Mouse (Mus musculus): ENCODE results near the gene Ooep.
"Not testable (repeated sequence)": the region's sequence is repeated elsewhere in the genome, so short reads cannot be mapped to it uniquely, and the experiment has no call there.

Ooep gene

GRCm38 (mm10) chr9:78378113-78378785, at the start of gene Ooep:
Ooep (minus strand) TSS chr9:78378725.
- DNase-seq: peak; percentile 3 to 6

GRCm38 (mm10) chr9:78428185-78428584, 49.7 kb upstream of the Ooep start:
- no peak for DNase-seq

- DNase-seq: peak in 1 of 2 experiments; percentile 11
These were observed 48.8 kb upstream of the Ooep start for GRCm38 (mm10) chr9:78427362-78427781.

- DNase-seq: no peak
These were observed 23.1 kb upstream of the Ooep start for GRCm38 (mm10) chr9:78401596-78401995.

GRCm38 (mm10) chr9:78400570-78400969, 22.0 kb upstream of the Ooep start:
- DNase-seq: no peak

GRCm38 (mm10) chr9:78396517-78396916, 18.0 kb upstream of the Ooep start:
- DNase-seq: no peak

- peak in 1 of 2 experiments; percentile 4 for DNase-seq
These were observed 17.3 kb upstream of the Ooep start, which contains the start of gene Ddx43 for GRCm38 (mm10) chr9:78395630-78396351. Ddx43 (plus strand) TSS chr9:78395777.

- no peak for DNase-seq
These were observed 16.7 kb upstream of the Ooep start for GRCm38 (mm10) chr9:78395244-78395629.

- no peak for DNase-seq
These were observed 16.1 kb upstream of the Ooep start for GRCm38 (mm10) chr9:78394602-78395001.

GRCm38 (mm10) chr9:78393741-78394140, 15.2 kb upstream of the Ooep start:
- DNase-seq: no peak

GRCm38 (mm10) chr9:78389981-78390380, 11.5 kb upstream of the Ooep start:
- DNase-seq: no peak

GRCm38 (mm10) chr9:78386947-78387346, 8.4 kb upstream of the Ooep start:
- no peak for DNase-seq

GRCm38 (mm10) chr9:78385893-78386292, 7.4 kb upstream of the Ooep start:
- DNase-seq: no peak

- no peak for DNase-seq
These were observed 979 bp downstream of the Ooep start for GRCm38 (mm10) chr9:78377546-78377945.

GRCm38 (mm10) chr9:78375486-78375885, 3.0 kb downstream of the Ooep start:
- no peak for DNase-seq

- no peak for DNase-seq
These were observed 3.6 kb downstream of the Ooep start for GRCm38 (mm10) chr9:78374885-78375389.

GRCm38 (mm10) chr9:78374397-78374796, 4.1 kb downstream of the Ooep start:
- no peak for DNase-seq

- no peak for DNase-seq
These were observed 5.6 kb downstream of the Ooep start for GRCm38 (mm10) chr9:78372827-78373504.

GRCm38 (mm10) chr9:78371441-78371840, 7.1 kb downstream of the Ooep start:
- DNase-seq: no peak

GRCm38 (mm10) chr9:78369786-78370185, 8.7 kb downstream of the Ooep start:
- DNase-seq: no peak

GRCm38 (mm10) chr9:78369349-78369748, 9.2 kb downstream of the Ooep start:
- no peak for DNase-seq

- no peak for DNase-seq
These were observed 9.7 kb downstream of the Ooep start for GRCm38 (mm10) chr9:78368671-78369293.

- DNase-seq: not testable (repeated sequence)
These were observed 10.6 kb downstream of the Ooep start, which contains the start of gene Dppa5a for GRCm38 (mm10) chr9:78367959-78368358. Dppa5a (minus strand) TSS chr9:78368177.

Measured in cerebellum, postnatal 36 days (tissue).